Mouse (Mus musculus): ENCODE measurements at regions not wholly inside any gene's neighbourhood (a gene's known extent, or its start where the extent isn't known, plus 50 kb on each side); places are given as distances from the start of the nearest gene placed in this dataset.

- no peak for TF ChIP-seq CTCF (IDR thresholded peaks at IDR 0.05; ENCODE audit: control insufficient read depth, insufficient read depth, low read length)
- no peak for TF ChIP-seq POLR2A (IDR thresholded peaks at IDR 0.05; ENCODE audit: borderline replicate concordance, control insufficient read depth, low read depth, low read length)
Measured at GRCm38 (mm10) chr16:73754302-73754701, 657.3 kb downstream of the Robo2 start.

All from bone marrow, adult 2 months (tissue).